Mouse (Mus musculus) liver, postnatal 0 days (tissue): ENCODE data around the gene Dach2.

Experiments used
- CTCF ChIP-seq: sonication (generic); IDR thresholded peaks from 2 replicates; pipeline ENCODE4 v1.5.1; 2016; ENCODE audit warnings: antibody characterized with exemption, low read depth
- EP300 ChIP-seq: IDR thresholded peaks from 2 replicates; pipeline ENCODE4 v1.6.1; 2016; ENCODE audit warnings: antibody characterized with exemption, low read depth, mild to moderate bottlenecking

GRCm38 (mm10) chrX:113666069-113666468 is 368.8 kb downstream of the Dach2 start:
- TF ChIP-seq CTCF (no peak), EP300 (no peak)
